Mouse (Mus musculus): ENCODE measurements at regions not wholly inside any gene's neighbourhood (a gene's known extent, or its start where the extent isn't known, plus 50 kb on each side); places are given as distances from the start of the nearest gene placed in this dataset.

DNA sequence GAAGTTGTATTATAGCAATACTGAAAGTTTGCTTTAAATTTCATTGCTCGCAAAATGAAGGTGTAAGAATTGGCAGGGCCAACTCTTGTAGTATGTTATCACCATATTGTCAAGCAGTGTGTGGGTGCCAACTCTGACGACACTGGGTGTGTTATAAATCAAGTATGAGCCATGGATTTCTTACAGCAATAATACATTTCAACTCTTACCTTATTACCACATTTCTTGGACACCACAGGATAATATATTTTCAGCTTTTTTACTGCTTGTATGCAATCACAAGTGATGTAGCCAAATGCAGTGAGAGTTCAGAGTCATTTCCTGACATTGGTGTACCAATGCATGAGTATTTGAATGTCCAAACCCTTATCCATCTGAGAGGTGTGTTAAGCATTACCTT is 1529.2 kb upstream of the Zeb2 start:
- 74% methylated on average over 2 of the region's 2 CpGs for WGBS
- H3K4me3 ChIP-seq (replicated peaks; ENCODE audit: control insufficient read depth, low read depth, low read length) = no peak overlapping the region
- no peak for TF ChIP-seq POLR2A (IDR thresholded peaks at IDR 0.05; ENCODE audit: borderline replicate concordance, control insufficient read depth, low read depth, low read length)
- no peak for TF ChIP-seq CTCF (IDR thresholded peaks at IDR 0.05; ENCODE audit: control insufficient read depth, insufficient read depth, low read length)
- H3K4me1 ChIP-seq (ENCODE audit: control insufficient read depth, insufficient read depth, low read length) = no peaks in the 10 kb centered on the region
- no peak overlapping the region for H3K27ac ChIP-seq (ENCODE audit: control insufficient read depth, insufficient read depth, low read depth, low read length, poor library complexity)

DNA sequence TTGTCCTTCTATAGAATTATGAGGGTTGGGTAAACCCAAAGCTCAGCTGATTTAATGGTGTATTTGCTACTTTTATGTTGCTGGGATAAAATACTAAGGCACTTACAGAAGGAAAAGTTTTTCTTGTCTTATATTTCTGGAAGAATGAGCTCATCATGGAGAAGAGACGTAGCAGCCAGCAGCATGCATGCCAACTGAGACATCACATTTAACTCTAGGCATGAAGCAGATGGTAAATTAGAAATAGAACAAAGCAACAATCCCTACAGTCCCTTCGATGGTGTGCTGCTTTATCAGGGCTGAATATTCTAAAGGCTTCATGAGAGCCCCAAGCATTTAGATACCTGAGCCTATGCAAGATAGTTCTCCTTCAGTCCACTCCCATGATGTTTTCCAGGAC is 1492.0 kb upstream of the Zeb2 start:
- no peak for TF ChIP-seq CTCF (IDR thresholded peaks at IDR 0.05; ENCODE audit: control insufficient read depth, insufficient read depth, low read length)
- TF ChIP-seq POLR2A (IDR thresholded peaks at IDR 0.05; ENCODE audit: borderline replicate concordance, control insufficient read depth, low read depth, low read length) = no peak
- H3K27ac ChIP-seq (ENCODE audit: control insufficient read depth, insufficient read depth, low read depth, low read length, poor library complexity) = no peak overlapping the region
- H3K4me1 ChIP-seq (ENCODE audit: control insufficient read depth, insufficient read depth, low read length) = no peaks in the 10 kb centered on the region
- H3K4me3 ChIP-seq (replicated peaks; ENCODE audit: control insufficient read depth, low read depth, low read length) = no peak overlapping the region
- 66% methylated on average over 2 of the region's 2 CpGs for WGBS

DNA sequence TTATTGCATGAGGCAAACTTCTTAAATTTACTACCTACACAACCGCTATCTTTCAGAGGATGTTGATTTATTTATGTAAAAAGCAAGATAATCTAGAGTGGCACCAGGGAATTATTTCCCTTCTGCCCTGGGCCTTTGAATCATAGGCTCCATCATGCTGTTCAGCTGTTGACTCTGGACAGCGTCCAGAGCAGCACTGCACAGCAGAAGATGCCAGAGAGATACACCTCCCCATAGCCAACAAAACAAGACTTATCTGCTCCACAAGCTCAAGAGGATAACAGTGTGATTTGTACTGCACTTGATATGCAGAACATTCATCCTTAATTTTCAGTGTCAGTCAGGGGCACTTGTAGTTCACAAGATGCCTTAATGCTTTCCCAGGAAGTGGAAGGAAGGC is 1464.6 kb upstream of the Zeb2 start:
- no peak overlapping the region for H3K4me3 ChIP-seq (replicated peaks; ENCODE audit: control insufficient read depth, low read depth, low read length)
- H3K27ac ChIP-seq (ENCODE audit: control insufficient read depth, insufficient read depth, low read depth, low read length, poor library complexity) = no peak overlapping the region
- no peaks in the 10 kb centered on the region for H3K4me1 ChIP-seq (ENCODE audit: control insufficient read depth, insufficient read depth, low read length)
- TF ChIP-seq CTCF (IDR thresholded peaks at IDR 0.05; ENCODE audit: control insufficient read depth, insufficient read depth, low read length) (no peak), POLR2A (IDR thresholded peaks at IDR 0.05; ENCODE audit: borderline replicate concordance, control insufficient read depth, low read depth, low read length) (no peak)
- WGBS = 60% methylated on average over 2 of the region's 2 CpGs

DNA sequence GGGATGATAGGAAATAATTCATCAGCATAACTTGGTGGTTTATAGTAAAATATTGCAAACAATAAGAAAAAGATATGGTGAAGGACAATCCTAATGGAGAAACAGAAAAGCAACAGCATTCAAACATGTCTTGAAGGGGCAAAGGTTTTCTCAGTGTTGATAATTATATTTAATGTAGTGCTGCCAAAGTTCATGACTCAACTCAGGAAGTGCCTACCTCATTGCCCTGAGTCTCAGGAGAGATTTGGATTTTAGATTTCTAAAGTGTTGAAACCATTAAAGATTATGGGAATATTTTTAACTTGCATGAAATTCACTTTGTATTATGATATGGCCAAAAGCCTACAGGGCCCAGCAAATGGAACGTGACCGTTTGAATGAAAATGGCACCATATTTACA is 1453.2 kb upstream of the Zeb2 start:
- no peaks in the 10 kb centered on the region for H3K4me1 ChIP-seq (ENCODE audit: control insufficient read depth, insufficient read depth, low read length)
- no peak overlapping the region for H3K4me3 ChIP-seq (replicated peaks; ENCODE audit: control insufficient read depth, low read depth, low read length)
- no peak overlapping the region for H3K27ac ChIP-seq (ENCODE audit: control insufficient read depth, insufficient read depth, low read depth, low read length, poor library complexity)
- TF ChIP-seq CTCF (IDR thresholded peaks at IDR 0.05; ENCODE audit: control insufficient read depth, insufficient read depth, low read length) (no peak), POLR2A (IDR thresholded peaks at IDR 0.05; ENCODE audit: borderline replicate concordance, control insufficient read depth, low read depth, low read length) (no peak)
- WGBS = 85% methylated on average over 2 of the region's 2 CpGs

DNA sequence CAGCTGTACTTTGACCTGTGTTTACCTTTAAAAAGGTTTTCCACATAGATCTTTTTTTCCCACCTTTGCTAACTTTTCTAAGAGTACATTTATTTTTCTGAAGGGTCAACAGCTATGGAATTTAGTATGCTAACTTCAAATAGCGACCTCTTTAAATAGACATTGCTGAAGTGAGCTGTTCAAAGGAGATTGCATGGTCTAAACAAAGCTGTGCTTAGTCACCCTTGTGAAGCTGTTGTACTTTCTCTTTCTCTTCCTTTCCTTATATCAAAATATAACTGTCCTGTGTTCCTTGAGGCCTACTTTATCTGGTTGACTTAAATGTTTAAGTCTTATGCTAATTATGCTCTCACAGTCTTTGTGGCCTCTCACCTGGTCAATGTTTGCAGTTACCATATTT is 1416.2 kb upstream of the Zeb2 start:
- H3K27ac ChIP-seq (ENCODE audit: control insufficient read depth, insufficient read depth, low read depth, low read length, poor library complexity) = no peak overlapping the region
- H3K4me3 ChIP-seq (replicated peaks; ENCODE audit: control insufficient read depth, low read depth, low read length) = no peak overlapping the region
- WGBS = 30% methylated on average over 1 of the region's 1 CpGs
- no peaks in the 10 kb centered on the region for H3K4me1 ChIP-seq (ENCODE audit: control insufficient read depth, insufficient read depth, low read length)
- TF ChIP-seq CTCF (IDR thresholded peaks at IDR 0.05; ENCODE audit: control insufficient read depth, insufficient read depth, low read length) (no peak), POLR2A (IDR thresholded peaks at IDR 0.05; ENCODE audit: borderline replicate concordance, control insufficient read depth, low read depth, low read length) (no peak)

DNA sequence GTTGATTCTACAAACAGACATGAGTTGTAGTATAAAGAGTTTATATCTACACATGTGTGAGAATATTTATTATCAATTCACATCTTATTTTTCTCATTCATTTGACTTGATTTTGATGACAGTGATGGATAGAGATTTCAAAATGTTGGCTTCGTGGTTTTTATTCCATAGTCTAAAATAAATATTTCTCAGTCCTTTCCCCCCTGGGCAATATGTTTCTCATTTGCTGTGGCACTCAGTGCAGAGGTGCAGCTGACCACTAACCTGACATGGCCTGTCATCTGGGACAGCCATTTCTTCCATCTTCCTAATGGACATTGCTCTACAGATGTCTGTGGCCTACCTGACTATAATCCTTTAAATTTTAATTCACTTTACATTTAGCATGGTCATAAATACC is 1413.5 kb upstream of the Zeb2 start:
- WGBS = 83% methylated on average over 1 of the region's 1 CpGs
- no peaks in the 10 kb centered on the region for H3K4me1 ChIP-seq (ENCODE audit: control insufficient read depth, insufficient read depth, low read length)
- no peak for TF ChIP-seq POLR2A (IDR thresholded peaks at IDR 0.05; ENCODE audit: borderline replicate concordance, control insufficient read depth, low read depth, low read length)
- TF ChIP-seq CTCF (IDR thresholded peaks at IDR 0.05; ENCODE audit: control insufficient read depth, insufficient read depth, low read length) = no peak
- no peak overlapping the region for H3K27ac ChIP-seq (ENCODE audit: control insufficient read depth, insufficient read depth, low read depth, low read length, poor library complexity)
- H3K4me3 ChIP-seq (replicated peaks; ENCODE audit: control insufficient read depth, low read depth, low read length) = no peak overlapping the region

DNA sequence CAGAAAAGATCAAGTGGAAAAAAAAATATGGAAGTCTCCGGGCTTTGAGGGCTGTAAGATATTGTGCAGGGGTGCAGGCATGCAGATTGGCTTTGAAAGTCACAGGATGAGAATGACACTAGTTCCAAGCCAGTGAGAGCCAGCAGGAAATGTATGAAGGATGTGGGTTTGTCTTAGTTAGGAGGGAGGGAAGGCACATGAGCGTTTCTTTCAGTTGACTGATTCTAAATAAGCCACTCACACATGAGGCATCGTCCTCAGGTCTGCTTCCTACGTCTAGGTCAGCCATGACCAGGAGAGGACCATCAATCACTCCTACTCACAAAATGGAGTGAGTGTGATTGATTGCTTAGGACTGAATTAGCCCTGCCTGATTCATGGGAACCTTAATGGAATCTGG is 1408.0 kb upstream of the Zeb2 start:
- 12% methylated on average over 4 of the region's 4 CpGs for WGBS
- Histone ChIP-seq H3K4me3 (replicated peaks; ENCODE audit: control insufficient read depth, low read depth, low read length) (no peak overlapping the region), H3K27ac (ENCODE audit: control insufficient read depth, insufficient read depth, low read depth, low read length, poor library complexity) (no peak overlapping the region), H3K4me1 (ENCODE audit: control insufficient read depth, insufficient read depth, low read length) (no peaks in the 10 kb centered on the region)
- no peak for TF ChIP-seq POLR2A (IDR thresholded peaks at IDR 0.05; ENCODE audit: borderline replicate concordance, control insufficient read depth, low read depth, low read length)
- TF ChIP-seq CTCF (IDR thresholded peaks at IDR 0.05; ENCODE audit: control insufficient read depth, insufficient read depth, low read length) = no peak

DNA sequence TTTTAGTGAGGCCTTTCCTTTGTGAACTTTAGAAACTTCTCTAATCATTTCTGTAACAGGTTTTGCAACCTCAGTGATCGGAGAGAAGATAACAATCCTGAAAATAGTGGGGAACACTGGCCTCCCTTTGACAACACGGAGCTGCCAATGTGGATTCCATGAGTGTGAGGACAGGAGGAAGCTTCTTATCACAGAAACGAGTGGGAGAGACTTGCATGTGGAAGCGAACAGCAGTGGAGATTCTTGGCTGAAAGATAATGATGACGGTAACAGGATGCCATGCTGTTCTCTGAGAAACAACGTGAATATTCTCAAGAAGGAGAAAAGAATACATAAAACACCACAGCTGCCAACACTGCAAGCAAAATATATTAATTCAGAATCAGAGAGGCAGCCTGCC is 1407.4 kb upstream of the Zeb2 start:
- H3K4me3 ChIP-seq (replicated peaks; ENCODE audit: control insufficient read depth, low read depth, low read length) = no peak overlapping the region
- no peaks in the 10 kb centered on the region for H3K4me1 ChIP-seq (ENCODE audit: control insufficient read depth, insufficient read depth, low read length)
- WGBS = 51% methylated on average over 6 of the region's 6 CpGs
- TF ChIP-seq CTCF (IDR thresholded peaks at IDR 0.05; ENCODE audit: control insufficient read depth, insufficient read depth, low read length) = no peak
- TF ChIP-seq POLR2A (IDR thresholded peaks at IDR 0.05; ENCODE audit: borderline replicate concordance, control insufficient read depth, low read depth, low read length) = no peak
- H3K27ac ChIP-seq (ENCODE audit: control insufficient read depth, insufficient read depth, low read depth, low read length, poor library complexity) = no peak overlapping the region
